Mouse (Mus musculus) megakaryocyte, embryonic 14.5 days (primary cell): ENCODE data around the gene Thap2.

ENCODE experiments used
- FLI1 ChIP-seq: IDR thresholded peaks from 2 replicates; pipeline ENCODE4 v1.6.1; 2012; ENCODE audit warnings: low read length, inconsistent platforms, mixed read lengths
- GATA1 ChIP-seq: IDR thresholded peaks from 3 replicates; pipeline ENCODE4 v1.6.1; 2012; ENCODE audit warnings: mixed read lengths, low read length, inconsistent platforms, borderline replicate concordance

DNA sequence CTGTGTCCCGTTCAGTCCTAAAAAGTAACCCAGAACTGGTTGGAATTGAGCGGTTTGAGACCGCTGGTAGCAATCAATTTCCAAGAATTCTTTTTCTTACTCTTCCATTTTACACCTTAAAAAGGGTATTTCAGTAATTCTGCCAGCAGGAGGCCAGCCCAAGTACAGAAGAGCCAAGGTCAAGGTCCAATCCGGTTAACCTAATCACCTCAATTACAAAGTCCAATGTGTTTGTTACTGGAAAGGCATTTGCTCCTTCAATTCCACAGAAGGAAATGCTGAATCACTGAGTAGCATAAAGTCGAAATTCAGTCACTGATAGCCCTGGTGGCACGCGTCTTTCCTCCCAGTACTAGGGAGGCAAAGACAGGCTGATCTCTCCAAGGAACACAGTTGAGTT is 25.2 kb downstream of the Thap2 start:
- TF ChIP-seq GATA1 (no peak), FLI1 (no peak)
